Mouse (Mus musculus) layer of hippocampus, adult 6 months (tissue): ENCODE results near the gene Smurf1. TPM values are rescaled to one million over a fixed set of nuclear protein-coding genes. Genes with fewer than 3 reads are reported as not detected.

Experiments used
- long read RNA-seq, 2 experiments: library from polyadenylated mRNA; unstranded; transcript quantifications; one replicate each; pipeline ENCODE4 v2.0.0; 2019 to 2020
- microRNA-seq: library from miRNA; unstranded; fragments of <30 nt; microRNA quantifications from one replicate; pipeline ENCODE4 v1.2.0, GENCODE M21; 2020
- polyA plus RNA-seq: library from polyadenylated mRNA; unstranded; fragments of <200 nt; fragmentation: Nextera tagmentation; gene quantifications from 2 replicates; pipeline ENCODE4 v1.2.3, GENCODE M21; 2021

Gene Smurf1
- 2.0 and 2.4 TPM in 2 replicates for polyA plus RNA-seq
- long read RNA-seq, experiment 1, partial matches to known transcripts = 1 of 6 reads
- long read RNA-seq, experiment 1, other reads (novel, unspliced or antisense) = 5 of 6 reads
- long read RNA-seq, experiment 2, partial matches to known transcripts = 10 of 28 reads
- long read RNA-seq, experiment 2, other reads (novel, unspliced or antisense) = 18 of 28 reads

GRCm38 (mm10) chr5:144965639-144966351 is at the start of gene Smurf1:
Smurf1 (minus strand) TSS chr5:144965847.

Small RNAs within 50 kb of the gene (microRNA-seq; reads per million reads assigned to microRNA genes)
- 2.4 reads per million, percentile 5 among the genes with 10 or more reads in this experiment for gene Mir7039

Other genes with a start within 250 kb of the Smurf1 start
- gene Tmem130, start 204.0 kb downstream of the Smurf1 start, polyA plus RNA-seq = 103 and 104 TPM in 2 replicates
- gene Trrap, start 198.1 kb downstream of the Smurf1 start, polyA plus RNA-seq = 18.4 and 20.0 TPM in 2 replicates
- gene Gm4871, start 66.9 kb upstream of the Smurf1 start, polyA plus RNA-seq = not detected in 2 replicates
- gene 1700018F24Rik, start 77.1 kb upstream of the Smurf1 start, polyA plus RNA-seq = not detected in 2 replicates
- 370 and 401 TPM in 2 replicates for gene Arpc1a, start 118.0 kb upstream of the Smurf1 start, polyA plus RNA-seq
- not detected in 2 replicates for gene Kpna7, start 118.2 kb upstream of the Smurf1 start, polyA plus RNA-seq
- 53.5 and 59.1 TPM in 2 replicates for gene Arpc1b, start 148.4 kb upstream of the Smurf1 start, polyA plus RNA-seq
- 64.7 and 65.6 TPM in 2 replicates for gene Pdap1, start 174.4 kb upstream of the Smurf1 start, polyA plus RNA-seq
- gene Bud31, start 174.5 kb upstream of the Smurf1 start, polyA plus RNA-seq = 105 and 112 TPM in 2 replicates
- 14.1 and 16.0 TPM in 2 replicates for gene Ptcd1, start 201.3 kb upstream of the Smurf1 start, polyA plus RNA-seq
- 4.2 and 5.7 TPM in 2 replicates for gene Cpsf4, start 201.4 kb upstream of the Smurf1 start, polyA plus RNA-seq
- 1,254 and 1,419 TPM in 2 replicates for gene Atp5j2, start 226.2 kb upstream of the Smurf1 start, polyA plus RNA-seq
- 8.9 and 9.7 TPM in 2 replicates for gene Zkscan14, start 236.0 kb upstream of the Smurf1 start, polyA plus RNA-seq
- 6.0 and 6.5 TPM in 2 replicates for gene Zkscan5, start 238.7 kb upstream of the Smurf1 start, polyA plus RNA-seq